Mouse (Mus musculus) midbrain, embryonic 14.5 days (tissue): Measurements from ENCODE around the gene Tex33. TPM values are rescaled to one million over a fixed set of nuclear protein-coding genes. Genes with fewer than 3 reads are reported as not detected.
A peak's percentile ranks its signal among the peaks of the same experiment; 100 is the strongest.
"Not testable (repeated sequence)": the region's sequence is repeated elsewhere in the genome, so short reads cannot be mapped to it uniquely, and the experiment has no call there.

ENCODE experiments used
- ATAC-seq: fragments of 200-750 bp; cut with Nextera tagmentation; 2 replicates; pipeline ENCODE4 v1.8.0; 2017; ENCODE audit warnings: moderate number of reproducible peaks, moderate library complexity; ENCODE audit not compliant: low FRiP score, low TSS enrichment
- DNase-seq: peaks from one replicate; pipeline ENCODE4 v3.0.0-alpha.2; 2015
- H3K27ac ChIP-seq: fragments of 300-500 bp; sonication (generic); replicated peaks from 2 replicates; pipeline ENCODE4 v1.5.1; 2014; ENCODE audit warnings: mild to moderate bottlenecking, low read depth, low read length, moderate library complexity
- H3K27me3 ChIP-seq: fragments of 300-500 bp; sonication (generic); 2 replicates; pipeline ENCODE4 v1.6.1; 2014; ENCODE audit warnings: low read length, control low read depth, mixed read lengths; ENCODE audit not compliant: control insufficient read depth, insufficient read depth
- H3K36me3 ChIP-seq: fragments of 300-500 bp; sonication (generic); 2 replicates; pipeline ENCODE4 v1.6.1; 2014; ENCODE audit warnings: low read length, control low read depth; ENCODE audit not compliant: control insufficient read depth, insufficient read depth
- H3K4me1 ChIP-seq: fragments of 300-500 bp; sonication (generic); 2 replicates; pipeline ENCODE4 v1.6.1; 2014; ENCODE audit warnings: mild to moderate bottlenecking, antibody characterized with exemption, low read length, control low read depth; ENCODE audit not compliant: control insufficient read depth, insufficient read depth
- H3K4me2 ChIP-seq: fragments of 300-500 bp; sonication (generic); 2 replicates; pipeline ENCODE4 v1.6.1; 2014; ENCODE audit warnings: mild to moderate bottlenecking, low read length, moderate library complexity
- H3K4me3 ChIP-seq: fragments of 300-500 bp; sonication (generic); replicated peaks from 2 replicates; pipeline ENCODE4 v1.5.1; 2014; ENCODE audit warnings: low read depth, low read length
- H3K9ac ChIP-seq: fragments of 300-500 bp; sonication (generic); replicated peaks from 2 replicates; pipeline ENCODE4 v1.6.1; 2014; ENCODE audit warnings: mild to moderate bottlenecking, low read length, moderate library complexity
- H3K9me3 ChIP-seq: fragments of 300-500 bp; sonication (generic); 2 replicates; pipeline ENCODE4 v1.6.1; 2016; ENCODE audit warnings: low read length, control low read depth, mixed read lengths; ENCODE audit not compliant: control insufficient read depth
- WGBS: fragments of 180-500 bp; shearing (Covaris S2); extraction: QIAGEN DNeasy Blood & Tissue Kit; methylation state at CpG from one replicate; pipeline ENCODE4 v1.1.7; 2014; 5-methylcytosine and 5-hydroxymethylcytosine counted together
- polyA plus RNA-seq: library from polyadenylated mRNA; unstranded; fragments of >200 nt; fragmentation: Nextera tagmentation; extraction: Ambion mirVana; gene quantifications from 2 replicates; pipeline ENCODE4 v1.2.1, GENCODE M21; 2014

Tex33 gene
- polyA plus RNA-seq, 1 experiment from 2014 or later = not detected

- 2% methylated on average over 1 of the region's 1 CpGs for WGBS
- H3K4me3 ChIP-seq = no peak overlapping the region
- H3K27me3 ChIP-seq = no peaks in the 10 kb centered on the region
- ATAC-seq = no peak
- H3K9me3 ChIP-seq = no peaks in the 10 kb centered on the region
- no peaks in the 10 kb centered on the region for H3K4me1 ChIP-seq
- H3K27ac ChIP-seq = no peak overlapping the region
- no peaks in the 10 kb centered on the region for H3K36me3 ChIP-seq
- DNase-seq = peak; percentile 64
- no peak overlapping the region for H3K9ac ChIP-seq
- no peak overlapping the region for H3K4me2 ChIP-seq
These were observed 40.8 kb downstream of the Tex33 start for GRCm38 (mm10) chr15:78354958-78355357.

- no peak for ATAC-seq
- H3K27me3 ChIP-seq = no peaks in the 10 kb centered on the region
- no peak overlapping the region for H3K4me3 ChIP-seq
- H3K9ac ChIP-seq = no peak overlapping the region
- H3K4me2 ChIP-seq = no peak overlapping the region
- DNase-seq = no peak
- no peaks in the 10 kb centered on the region for H3K4me1 ChIP-seq
- H3K27ac ChIP-seq = no peak overlapping the region
- WGBS = 58% methylated on average over 3 of the region's 3 CpGs
- no peaks in the 10 kb centered on the region for H3K9me3 ChIP-seq
- no peaks in the 10 kb centered on the region for H3K36me3 ChIP-seq
These were observed 44.0 kb downstream of the Tex33 start for GRCm38 (mm10) chr15:78351586-78352165.

GRCm38 (mm10) chr15:78344567-78344966, 51.1 kb downstream of the Tex33 start:
- no peak overlapping the region for H3K4me2 ChIP-seq
- H3K4me3 ChIP-seq = no peak overlapping the region
- no peaks in the 10 kb centered on the region for H3K4me1 ChIP-seq
- no peaks in the 10 kb centered on the region for H3K27me3 ChIP-seq
- WGBS = 95% methylated on average over 3 of the region's 3 CpGs
- no peak overlapping the region for H3K27ac ChIP-seq
- no peaks in the 10 kb centered on the region for H3K36me3 ChIP-seq
- no peak for ATAC-seq
- DNase-seq = no peak
- H3K9me3 ChIP-seq = no peaks in the 10 kb centered on the region
- H3K9ac ChIP-seq = no peak overlapping the region

- H3K9me3 ChIP-seq = no peaks in the 10 kb centered on the region
- ATAC-seq (no peak), DNase-seq (no peak)
- H3K36me3 ChIP-seq = no peaks in the 10 kb centered on the region
- no peak overlapping the region for H3K9ac ChIP-seq
- H3K4me3 ChIP-seq = no peak overlapping the region
- no peaks in the 10 kb centered on the region for H3K4me1 ChIP-seq
- no peak overlapping the region for H3K27ac ChIP-seq
- H3K4me2 ChIP-seq = no peak overlapping the region
- WGBS = 17% methylated on average over 1 of the region's 1 CpGs
- H3K27me3 ChIP-seq = no peaks in the 10 kb centered on the region
These were observed 52.0 kb downstream of the Tex33 start for GRCm38 (mm10) chr15:78343683-78344082.

GRCm38 (mm10) chr15:78340919-78341318, 54.8 kb downstream of the Tex33 start:
- not testable (repeated sequence) for H3K4me1 ChIP-seq, DNase-seq, H3K9me3 ChIP-seq, ATAC-seq, H3K27me3 ChIP-seq, H3K4me3 ChIP-seq, H3K36me3 ChIP-seq, H3K9ac ChIP-seq, H3K4me2 ChIP-seq, H3K27ac ChIP-seq
- WGBS = 83% methylated on average over 6 of the region's 7 CpGs

GRCm38 (mm10) chr15:78339627-78340423, 55.9 kb downstream of the Tex33 start:
- H3K9ac ChIP-seq, H3K9me3 ChIP-seq, H3K4me2 ChIP-seq, H3K36me3 ChIP-seq, ATAC-seq, H3K27me3 ChIP-seq, H3K27ac ChIP-seq, H3K4me1 ChIP-seq, H3K4me3 ChIP-seq: not testable (repeated sequence)
- WGBS = 36% methylated on average over 7 of the region's 7 CpGs
- peak; percentile 62 for DNase-seq

- no peak overlapping the region for H3K4me2 ChIP-seq
- ATAC-seq (no peak), DNase-seq (no peak)
- 88% methylated on average over 3 of the region's 3 CpGs for WGBS
- no peak overlapping the region for H3K4me3 ChIP-seq
- no peak overlapping the region for H3K9ac ChIP-seq
- H3K27me3 ChIP-seq = no peaks in the 10 kb centered on the region
- no peaks in the 10 kb centered on the region for H3K4me1 ChIP-seq
- H3K9me3 ChIP-seq = no peaks in the 10 kb centered on the region
- H3K27ac ChIP-seq = no peak overlapping the region
- H3K36me3 ChIP-seq = no peaks in the 10 kb centered on the region
These were observed 61.3 kb downstream of the Tex33 start for GRCm38 (mm10) chr15:78334380-78334779.

- no peaks in the 10 kb centered on the region for H3K4me1 ChIP-seq
- no peaks in the 10 kb centered on the region for H3K9me3 ChIP-seq
- no peak overlapping the region for H3K9ac ChIP-seq
- no peak overlapping the region for H3K4me3 ChIP-seq
- ATAC-seq (no peak), DNase-seq (no peak)
- WGBS = 80% methylated on average over 6 of the region's 6 CpGs
- no peak overlapping the region for H3K4me2 ChIP-seq
- H3K36me3 ChIP-seq = no peaks in the 10 kb centered on the region
- H3K27ac ChIP-seq = no peak overlapping the region
- no peaks in the 10 kb centered on the region for H3K27me3 ChIP-seq
These were observed 62.7 kb downstream of the Tex33 start for GRCm38 (mm10) chr15:78332981-78333380.
